Mouse (Mus musculus) T-helper 2 cell (primary cell): ENCODE results near the gene Ctps.

Source experiments
- in situ Hi-C: fragments of 300-600 bp; cut with MboI, MseI; formaldehyde crosslinking; loops from one replicate; pipeline ENCODE4 v1.15.1; 2025; ENCODE audit warnings: high pct_unique_total_duplicates

Ctps gene

DNA sequence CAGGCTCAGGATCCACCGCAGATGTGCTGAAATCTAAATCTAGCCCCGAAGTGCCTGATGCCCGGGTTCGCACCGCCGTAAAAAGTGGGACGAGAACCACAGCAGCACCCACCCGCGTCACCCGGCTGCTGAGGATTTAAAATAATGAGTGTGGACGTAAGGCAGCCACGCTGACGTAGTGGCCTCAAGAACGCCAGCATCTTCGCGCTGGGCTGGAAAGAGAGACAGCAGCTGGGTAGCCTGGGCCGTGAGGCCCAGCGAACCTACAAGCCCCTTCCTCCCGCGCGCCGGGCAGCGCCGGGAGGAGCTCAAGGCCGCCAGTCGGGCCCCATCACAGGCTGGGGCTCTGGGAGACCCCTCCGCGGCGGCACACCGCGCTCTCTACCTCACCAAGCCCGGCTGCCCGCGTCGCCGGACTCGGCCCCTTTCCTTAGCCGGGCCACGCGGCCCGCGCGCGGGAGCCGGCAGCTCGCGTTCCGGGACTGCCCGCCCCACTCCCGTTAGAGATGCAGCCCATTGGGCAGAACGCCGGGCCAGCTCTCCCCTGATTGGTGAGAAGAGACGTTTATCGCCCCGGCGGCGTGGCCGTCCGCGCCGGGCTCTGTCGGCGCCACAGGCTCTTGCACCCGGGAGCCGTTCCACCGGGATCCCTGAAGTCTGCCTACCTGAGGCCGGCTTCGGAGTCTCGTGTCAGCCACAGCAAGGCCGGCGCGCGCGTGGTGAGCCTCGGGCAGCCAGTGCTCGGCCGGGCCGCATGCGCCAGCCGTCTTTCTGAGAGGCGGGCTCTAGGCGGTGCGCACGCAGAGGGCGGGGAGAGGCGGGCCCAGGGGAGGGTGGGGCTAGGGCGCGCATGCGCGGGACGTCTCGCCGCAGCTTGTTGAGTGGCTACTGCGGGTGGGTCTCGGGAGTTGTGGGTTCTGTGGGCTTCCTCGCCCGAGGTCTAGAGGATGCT, at the start of gene Ctps:
Ctps (minus strand) TSS at position 791 of the 952 bp plus-strand sequence.
- in situ Hi-C loops, result loop anchor here (25.0 kb wide), 1 partner anchor 1282 kb away; the partner anchor contains the start of gene Ybx1

DNA sequence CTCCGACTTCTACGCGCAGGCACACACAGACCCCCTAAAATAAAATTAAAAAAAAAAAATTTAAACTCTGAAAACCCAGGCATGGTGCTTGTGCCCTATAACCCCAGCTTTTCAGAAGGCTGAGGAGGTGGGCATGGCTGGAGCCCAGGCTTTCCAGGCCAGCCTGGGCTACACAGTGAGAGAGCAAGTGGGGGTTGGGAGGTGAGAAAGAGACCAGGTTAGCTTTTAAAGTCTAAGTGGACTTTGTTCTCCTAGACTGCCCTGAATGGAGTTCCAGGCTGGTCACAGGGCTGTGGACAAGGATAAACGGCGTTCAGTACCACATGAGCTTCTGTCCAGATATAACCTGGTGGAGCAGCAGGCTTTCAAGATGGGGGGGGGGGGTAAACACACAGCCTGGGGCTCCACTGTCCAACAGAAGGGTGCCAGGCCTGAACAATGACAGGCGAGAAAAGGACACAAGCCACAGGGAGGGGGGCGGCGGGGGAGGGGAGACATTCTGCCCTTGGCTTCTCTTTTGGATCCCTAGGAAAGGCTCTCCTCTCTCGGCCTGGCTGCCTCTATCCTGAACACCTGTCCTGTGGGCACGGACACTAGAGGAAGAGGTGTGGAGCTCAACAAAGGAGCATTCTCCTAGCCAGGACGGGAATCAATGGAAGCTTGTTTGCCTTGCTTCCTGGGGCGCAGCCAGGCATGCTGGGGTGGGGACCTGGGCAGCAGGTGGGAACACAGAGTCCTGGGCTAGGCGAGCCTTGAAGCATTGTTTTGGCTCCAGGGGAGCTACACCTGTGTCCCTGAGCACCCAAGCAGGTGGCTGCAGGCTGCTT, 46.3 kb upstream of the Ctps start:
- in situ Hi-C loops, result no loop called here

DNA sequence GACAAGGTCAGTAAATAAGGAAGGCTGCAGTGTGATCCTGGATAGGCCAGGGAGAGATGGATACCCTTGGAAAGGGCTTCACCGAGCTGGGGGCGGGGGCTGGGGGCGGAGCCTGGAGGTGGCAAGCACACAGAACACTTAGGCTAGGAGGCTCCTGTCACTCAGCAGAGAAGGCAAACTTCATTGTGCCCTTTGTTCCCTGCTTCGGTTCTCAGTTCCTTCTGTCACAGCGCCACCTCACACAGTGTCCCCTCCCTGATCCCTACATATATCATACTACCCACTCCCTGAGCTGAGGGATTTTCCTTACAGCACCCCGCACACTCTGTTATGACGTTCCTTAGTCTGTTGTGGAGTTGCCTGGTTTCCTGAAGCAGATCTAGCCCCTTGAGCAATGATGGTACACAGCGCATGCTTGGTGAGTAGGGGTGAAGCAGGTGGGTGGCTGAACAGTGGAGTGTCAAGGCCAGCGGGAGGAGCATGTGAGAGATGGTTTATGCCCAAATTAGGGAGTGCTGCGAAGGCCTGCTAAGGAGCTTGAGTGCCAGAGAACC, 45.5 kb upstream of the Ctps start:
- in situ Hi-C loops, result no loop called here

DNA sequence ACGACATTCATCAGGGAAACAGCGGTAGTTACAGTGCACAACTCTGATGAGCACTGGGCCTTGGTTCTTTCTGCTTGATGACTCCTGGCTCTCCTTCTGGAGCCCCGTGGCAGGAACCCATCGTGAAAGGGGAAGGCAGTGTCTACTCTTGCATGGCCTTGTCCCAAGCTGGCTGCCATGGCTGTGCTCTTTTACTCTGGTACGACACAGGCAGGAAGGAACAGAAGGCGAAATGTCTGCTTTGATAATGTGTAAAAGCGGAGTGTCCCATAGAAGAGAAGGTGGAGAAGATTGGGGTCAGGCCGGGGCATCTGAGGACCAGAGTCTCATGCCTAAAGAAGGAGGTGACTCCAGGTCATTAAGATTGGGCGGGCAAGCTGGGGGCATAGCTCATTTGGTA, 44.6 kb upstream of the Ctps start:
- in situ Hi-C loops, result no loop called here

DNA sequence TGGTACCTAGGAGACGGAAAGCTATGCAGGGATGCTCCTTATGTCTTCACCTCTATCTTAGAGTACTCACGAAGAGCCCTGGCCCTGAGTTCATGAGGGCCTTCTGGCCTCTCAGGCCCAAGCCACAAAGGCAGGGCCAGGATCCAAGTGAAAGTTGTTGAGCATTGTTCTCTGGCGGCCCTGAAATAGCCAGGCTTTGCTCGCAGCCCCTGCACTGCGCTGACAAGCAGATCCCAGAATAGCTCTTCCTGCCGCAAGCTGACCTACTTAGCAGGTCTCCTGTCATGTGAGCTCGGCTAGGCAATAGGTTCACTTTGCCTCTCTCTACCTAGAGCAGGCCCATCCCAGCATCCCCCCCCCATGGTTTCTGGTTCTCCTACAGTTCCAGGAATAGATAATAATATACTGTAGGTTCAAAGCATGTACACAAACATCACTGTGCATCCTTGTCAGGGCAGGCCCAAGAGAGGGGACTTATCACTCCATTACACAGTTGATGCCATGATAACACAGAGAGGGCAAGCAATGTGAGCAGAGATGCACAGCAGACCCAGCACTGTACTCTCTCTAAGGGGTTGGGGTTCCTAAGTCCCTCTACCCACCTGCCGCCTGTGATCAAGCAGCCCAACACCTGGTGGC, 43.7 kb upstream of the Ctps start:
- in situ Hi-C loops, result no loop called here

DNA sequence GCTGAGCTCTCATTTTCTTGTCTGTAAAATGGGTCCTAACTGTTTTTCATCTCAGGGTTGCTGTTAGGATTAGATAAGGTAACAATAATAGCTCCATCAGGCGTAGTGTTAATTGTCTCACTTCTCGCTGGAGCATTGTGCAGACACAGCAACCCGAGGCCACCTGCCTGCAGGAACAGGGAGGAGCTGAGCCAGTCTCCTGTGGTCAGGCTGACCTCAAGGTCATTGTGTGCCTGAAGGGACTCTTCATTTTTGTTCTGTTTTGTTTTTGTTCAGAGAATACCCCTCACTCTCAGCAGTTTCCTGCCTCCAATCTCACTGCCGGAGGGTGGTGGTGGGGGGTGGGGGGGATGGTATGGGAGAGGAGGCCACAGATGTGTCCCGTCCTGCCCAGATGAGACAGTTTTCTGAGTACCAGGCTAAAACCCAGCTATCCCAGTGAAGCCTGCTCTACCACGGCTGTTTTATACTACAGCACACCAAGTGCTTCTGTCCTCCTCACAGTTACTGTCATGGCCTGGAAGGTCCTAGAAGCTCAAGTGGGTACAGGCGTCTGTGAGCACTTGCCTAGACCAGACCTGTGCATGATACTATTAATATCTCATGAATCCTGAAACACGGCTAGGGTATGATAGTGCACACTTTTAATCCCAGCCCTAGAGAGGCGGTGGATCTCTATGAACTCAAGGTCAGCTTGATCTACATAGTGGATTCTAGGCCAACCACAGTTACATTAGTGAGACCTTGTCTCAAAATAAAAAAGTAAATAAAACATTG, 42.4 kb upstream of the Ctps start:
- in situ Hi-C loops, result no loop called here

DNA sequence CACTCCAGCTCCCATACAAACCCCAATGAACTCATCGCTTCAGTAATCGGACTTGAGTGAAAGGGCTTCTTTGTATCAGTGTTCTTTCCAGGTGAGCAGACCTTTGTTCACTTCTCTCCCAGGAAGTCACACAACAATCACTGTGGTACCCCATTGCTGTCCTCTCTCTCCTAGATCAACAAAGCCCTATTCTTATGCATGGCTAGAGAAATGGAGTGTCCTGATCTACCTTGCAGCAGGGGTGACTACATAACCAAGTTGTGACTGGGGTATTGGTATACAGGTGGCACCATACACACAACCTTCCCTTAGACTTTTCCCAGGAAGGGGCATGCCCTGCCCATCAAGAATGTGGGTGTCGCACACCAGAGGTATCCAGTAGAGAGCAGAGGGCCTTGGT, 40.9 kb upstream of the Ctps start:
- in situ Hi-C loops, result no loop called here

DNA sequence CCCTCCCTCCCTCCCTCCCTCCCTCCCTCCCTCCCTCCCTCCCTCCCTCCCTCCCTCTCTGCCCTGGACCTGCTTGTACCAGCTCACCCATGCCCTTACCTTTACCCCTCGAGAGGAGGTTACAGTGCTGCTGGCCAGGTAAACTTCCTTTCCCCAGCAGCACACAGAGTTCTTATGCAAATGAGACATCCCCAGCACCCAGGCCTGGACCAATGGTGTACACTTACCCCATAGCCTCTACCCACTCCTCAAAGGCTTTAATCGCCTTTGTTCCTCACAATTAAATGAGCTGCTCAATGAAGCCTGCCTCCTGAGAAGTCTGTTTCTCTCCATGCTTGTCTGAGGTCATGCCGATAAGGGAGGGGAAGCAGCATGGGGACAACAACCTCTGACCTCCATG, 36.9 kb upstream of the Ctps start:
- in situ Hi-C loops, result no loop called here

DNA sequence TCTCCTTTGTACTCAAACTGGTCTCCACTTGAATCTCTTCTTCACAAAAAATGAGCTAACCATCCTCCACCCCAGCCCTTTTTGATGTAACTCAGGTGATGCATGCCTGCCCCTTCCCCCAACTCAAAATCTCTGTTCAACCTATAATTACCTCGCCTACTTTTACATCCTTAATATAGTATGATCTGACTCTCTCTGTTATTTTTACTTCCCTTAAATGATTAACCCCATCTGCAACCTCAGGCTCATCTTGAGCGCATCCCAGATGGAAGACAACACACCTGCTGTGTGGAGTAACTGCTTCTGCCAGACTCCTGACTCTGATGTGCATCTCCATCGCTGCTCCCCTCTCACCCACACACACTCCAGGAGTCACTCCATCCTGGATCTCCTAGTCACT, 32.6 kb upstream of the Ctps start:
- in situ Hi-C loops, result no loop called here

DNA sequence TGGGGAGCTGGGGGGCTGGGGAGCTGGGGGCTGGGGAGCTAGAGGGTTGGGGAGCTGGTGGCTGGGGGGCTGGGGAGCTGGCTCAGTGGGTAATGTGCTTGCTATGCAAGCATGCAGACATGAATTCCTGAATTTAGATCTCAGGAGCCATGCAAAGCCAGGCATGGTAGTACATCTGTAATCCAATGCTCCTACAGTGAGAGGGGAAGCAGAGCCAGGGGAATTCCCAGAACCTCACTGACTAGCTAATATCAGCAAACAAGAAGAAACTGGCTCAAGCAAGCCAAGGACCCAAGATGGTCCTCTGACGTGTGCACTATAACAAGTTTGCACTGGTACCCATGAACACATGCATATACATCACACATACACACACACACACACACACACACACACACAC, 31.7 kb upstream of the Ctps start:
- in situ Hi-C loops, result no loop called here

DNA sequence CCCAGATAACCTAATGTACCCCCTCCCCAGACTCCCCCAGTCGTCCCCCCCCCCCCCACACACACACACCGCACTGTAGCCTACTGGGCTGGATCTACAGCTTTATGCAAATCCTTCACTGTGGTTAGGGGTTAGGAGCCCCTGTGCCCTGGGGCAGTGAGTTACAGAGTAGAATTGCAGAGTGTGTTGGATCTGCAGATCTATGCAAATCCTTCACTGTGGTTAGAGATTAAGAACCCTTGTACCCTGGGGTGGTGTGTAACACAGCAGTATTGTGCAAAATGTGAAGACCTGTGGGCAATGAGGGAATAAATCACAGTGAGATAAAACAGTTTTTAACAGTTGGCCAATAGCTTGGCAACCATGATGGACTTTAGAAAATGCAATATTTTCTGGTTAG, 28.8 kb upstream of the Ctps start:
- in situ Hi-C loops, result loop anchor here (10.0 kb wide), 1 partner anchor 286 kb away; no protein-coding TSS in a partner anchor

DNA sequence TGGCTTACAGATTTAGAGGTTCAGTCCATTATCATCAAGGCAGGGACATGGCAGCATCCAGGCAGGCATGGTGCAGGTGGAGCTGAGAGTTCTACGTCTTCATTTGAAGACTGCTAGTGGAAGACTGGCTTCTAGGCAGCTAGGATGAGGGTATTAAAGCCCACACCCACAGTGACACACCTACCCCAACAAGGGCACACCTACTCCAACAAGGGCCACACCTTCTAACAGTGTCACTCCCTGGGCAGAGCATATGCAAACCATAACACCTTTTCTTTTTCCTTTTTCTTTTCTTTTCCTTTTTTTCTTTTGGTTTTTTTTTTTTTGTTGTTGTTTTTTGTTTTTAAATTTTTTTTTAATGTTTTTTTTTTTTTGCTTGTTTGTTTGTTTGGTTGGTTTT, 26.1 kb upstream of the Ctps start:
- in situ Hi-C loops, result loop anchor here (10.0 kb wide), 1 partner anchor 289 kb away; no protein-coding TSS in a partner anchor

DNA sequence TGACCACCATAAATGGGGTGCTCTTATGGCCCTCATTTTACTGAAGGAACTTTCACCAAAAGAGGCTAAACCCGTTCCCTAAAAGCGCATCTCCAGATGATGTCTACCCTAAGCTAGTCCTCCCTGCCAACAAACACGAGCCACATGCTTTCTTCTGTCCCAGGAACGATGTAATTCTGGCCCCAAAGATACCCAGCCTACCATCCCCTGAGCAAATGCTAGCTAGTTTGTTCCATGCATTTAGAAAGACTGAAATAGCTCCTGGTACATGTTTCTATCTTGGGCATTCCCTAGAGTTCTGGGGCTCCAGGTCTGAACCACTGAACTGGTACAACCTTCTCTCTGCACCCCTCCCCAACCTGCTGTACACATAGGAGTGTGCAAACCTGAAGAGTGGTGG, 20.9 kb upstream of the Ctps start:
- in situ Hi-C loops, result loop anchor here (5.0 to 10.0 kb wide), 2 partner anchors 91 to 294 kb away; no protein-coding TSS in a partner anchor

DNA sequence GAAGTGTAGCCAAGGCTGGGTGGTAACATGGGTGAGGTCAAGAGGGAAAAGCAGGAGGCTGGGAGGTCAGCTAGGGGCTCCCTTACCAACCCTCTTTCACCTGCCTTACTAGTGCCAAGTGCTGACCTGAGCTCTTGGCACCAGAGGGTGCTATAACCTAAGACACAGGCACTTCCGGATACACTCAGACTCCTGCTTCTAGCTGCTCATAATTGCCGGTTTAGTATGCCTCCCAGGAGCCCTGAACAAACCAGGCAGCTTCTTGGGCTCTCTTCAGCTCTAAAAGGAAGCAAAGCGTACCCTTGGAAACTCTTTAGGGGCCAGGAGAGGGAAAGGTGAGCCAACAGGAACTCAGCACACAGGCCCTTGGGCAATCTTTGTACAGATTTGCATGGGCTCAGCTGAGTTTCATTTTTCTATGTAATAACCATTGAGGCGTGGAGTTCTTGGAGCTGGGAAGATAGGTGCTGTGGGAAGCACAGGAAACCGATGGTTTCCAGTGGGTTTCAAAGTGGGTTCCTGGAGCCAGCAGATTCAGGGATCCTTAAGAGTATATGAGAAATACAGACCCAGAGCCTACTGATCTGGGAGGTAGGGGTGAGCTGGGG, 19.8 kb upstream of the Ctps start:
- in situ Hi-C loops, result loop anchor here (5.0 to 10.0 kb wide), 2 partner anchors 92 to 295 kb away; no protein-coding TSS in a partner anchor

DNA sequence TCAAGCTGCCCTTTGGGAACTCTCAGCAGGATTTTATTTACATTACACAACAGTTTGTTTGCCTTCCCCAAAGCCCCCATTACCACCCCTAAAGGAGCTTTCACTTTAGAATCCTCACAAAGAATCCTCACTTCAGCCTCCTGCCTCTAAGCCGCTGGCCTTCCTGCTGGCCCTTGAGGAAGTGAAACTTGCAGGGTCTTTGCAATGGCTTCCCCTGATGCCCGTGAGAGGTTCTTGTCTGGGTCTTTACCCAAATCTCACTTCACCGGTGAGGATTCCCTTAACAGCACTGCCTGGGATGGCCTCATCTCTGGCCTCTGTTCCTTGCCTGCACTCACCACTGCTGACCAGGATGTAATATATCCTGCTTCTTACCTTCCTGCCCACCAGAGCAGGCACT, 19.0 kb upstream of the Ctps start:
- in situ Hi-C loops, result no loop called here

DNA sequence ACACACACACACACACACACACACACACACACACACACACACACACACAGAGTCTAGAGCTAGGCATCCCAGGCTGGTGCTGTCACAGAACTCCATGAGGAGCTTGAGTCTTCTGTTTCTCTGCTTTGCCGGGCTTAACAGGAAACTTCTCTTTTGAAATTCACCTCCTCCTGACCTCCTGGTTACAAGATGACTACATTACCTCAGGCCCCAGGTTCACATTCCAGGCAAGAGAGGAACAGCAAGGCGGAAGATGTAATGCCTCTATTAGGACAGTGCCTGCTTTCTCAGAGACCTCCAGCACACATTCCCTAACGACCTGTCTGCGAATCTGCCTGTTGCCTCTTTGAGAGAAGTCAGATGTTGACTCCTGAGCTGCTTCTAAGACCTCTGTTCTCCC, 18.4 kb upstream of the Ctps start, which contains the start of gene Gm8439:
Gm8439 (plus strand) TSS at position 301 of the 400 bp plus-strand sequence.
- in situ Hi-C loops, result no loop called here

DNA sequence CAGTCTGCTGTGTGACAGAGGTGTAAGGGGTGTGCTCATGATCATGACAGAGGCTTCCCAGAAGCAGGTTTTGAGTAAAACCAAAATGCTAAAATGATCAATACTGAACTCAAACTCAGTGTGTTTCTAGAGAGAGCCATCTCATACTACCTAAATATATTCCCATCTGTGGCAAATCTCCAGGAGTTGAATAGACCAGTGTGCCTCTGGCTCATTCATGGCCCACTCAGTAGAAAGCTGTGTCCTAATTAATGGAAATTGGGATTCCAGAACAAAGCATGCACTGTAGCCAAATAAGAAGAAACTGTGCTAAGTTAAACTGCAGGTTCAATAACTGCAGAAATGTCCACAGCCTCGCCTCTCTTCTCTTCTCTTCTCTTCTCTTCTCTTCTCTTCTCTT, 16.9 kb upstream of the Ctps start:
- in situ Hi-C loops, result no loop called here

DNA sequence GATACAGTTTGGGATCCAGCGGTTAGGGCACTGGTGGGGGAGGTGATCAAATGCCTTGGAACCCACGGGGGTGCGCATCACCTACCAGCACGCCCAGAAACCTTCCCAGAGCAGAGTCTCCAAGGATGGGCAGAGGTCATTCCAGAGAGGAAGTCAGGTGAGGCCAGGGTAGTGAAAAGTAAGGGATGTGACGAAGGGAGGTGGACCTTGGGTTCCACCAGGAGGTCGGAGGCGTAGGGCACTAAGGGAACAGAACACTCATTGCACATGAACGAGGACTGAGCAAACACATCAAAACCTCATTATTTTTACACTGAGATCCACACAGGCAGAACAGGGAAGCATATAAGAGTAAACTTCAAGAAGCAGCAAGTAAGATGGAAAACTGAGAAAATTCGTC, 11.6 kb upstream of the Ctps start:
- in situ Hi-C loops, result no loop called here

DNA sequence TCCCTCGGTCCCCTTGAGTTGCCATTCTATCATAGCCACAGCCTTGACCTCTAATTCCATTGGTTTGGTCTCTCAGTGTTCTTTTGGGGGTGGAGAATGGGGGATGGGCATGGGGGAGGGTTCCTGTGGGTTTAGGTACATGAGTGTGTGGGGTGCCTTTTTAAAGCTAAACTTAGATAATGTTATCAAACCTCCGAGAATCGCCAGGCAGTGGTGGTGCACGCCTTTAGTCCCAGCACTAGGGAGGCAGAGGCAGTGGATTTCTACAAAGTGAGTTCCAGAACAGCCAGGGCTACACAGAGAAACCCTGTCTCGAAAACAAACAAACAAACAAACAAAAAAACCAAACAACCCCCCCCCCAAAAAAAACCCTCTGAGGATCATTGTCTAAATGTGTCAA, 10.8 kb upstream of the Ctps start:
- in situ Hi-C loops, result no loop called here

DNA sequence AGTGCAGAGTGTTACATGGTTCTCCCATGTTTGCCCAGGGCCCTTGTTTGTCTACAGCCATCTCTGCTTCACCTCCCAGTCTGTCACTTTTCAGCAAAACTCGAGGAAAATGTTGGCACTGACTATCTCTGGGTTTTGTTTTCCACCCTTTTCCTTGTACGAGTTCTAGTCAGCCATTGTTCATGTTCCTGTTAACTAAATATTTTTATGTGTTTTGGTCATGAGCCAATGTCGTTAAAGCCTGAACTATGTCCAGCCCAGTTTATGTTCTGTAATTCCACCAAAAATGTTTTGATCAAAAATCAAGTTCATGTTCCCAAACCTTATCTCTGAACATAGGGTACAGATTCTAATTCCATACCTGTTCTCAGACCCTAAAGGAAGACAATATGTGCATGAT, 1.6 kb upstream of the Ctps start:
- in situ Hi-C loops, result loop anchor here (25.0 kb wide), 1 partner anchor 1284 kb away; the partner anchor contains the start of gene Ybx1
